Mouse (Mus musculus) megakaryocyte, embryonic 14.5 days (primary cell): ENCODE data around the gene Ifnar2.

Source experiments
- FLI1 ChIP-seq: IDR thresholded peaks from 2 replicates; pipeline ENCODE4 v1.6.1; 2012; ENCODE audit warnings: low read length, inconsistent platforms, mixed read lengths
- GATA1 ChIP-seq: IDR thresholded peaks from 3 replicates; pipeline ENCODE4 v1.6.1; 2012; ENCODE audit warnings: mixed read lengths, low read length, inconsistent platforms, borderline replicate concordance

DNA sequence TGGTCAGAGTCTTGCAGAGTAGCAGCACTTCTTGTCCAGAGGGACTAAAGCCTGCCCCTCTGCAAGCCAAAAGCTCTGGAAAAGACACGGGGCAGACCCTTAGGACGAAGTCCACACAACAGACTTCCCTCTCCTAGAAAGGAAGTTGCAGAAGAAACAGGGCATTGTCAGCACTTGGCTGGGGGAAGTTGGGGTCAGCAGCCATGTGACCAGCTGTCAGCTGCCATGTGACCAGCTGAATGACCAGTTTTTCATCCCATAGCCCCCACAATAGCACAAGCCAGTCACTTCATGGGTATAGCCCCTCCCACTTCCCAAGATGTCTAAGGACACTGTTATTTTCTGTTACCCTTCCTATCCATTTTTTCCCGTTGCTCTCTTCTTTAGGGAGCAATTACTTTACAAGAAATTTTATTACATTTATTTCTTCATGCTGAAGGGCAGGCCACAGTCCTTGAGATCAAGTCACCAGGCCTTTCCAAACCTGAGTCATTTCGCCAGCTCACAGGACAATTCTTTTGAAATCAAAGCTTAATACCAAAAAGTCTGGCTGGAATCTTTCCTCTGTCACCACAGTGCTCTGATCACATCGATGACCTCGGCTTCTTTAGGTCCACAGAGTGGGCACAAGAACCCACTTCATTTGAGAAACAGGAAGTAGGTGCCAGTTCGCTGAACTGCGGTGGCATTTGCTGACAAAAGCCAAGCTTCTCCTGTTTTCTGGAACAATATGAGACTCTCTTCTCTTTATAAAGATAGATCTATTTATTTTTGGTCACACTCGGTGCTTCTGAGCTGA is 43.0 kb downstream of the Ifnar2 start:
- TF ChIP-seq GATA1 = no peak
- TF ChIP-seq FLI1 = no peak
